Mouse (Mus musculus) urinary bladder, postnatal 4 days (tissue): Measurements from ENCODE around the gene BC055324.
"Not testable (repeated sequence)": the region's sequence is repeated elsewhere in the genome, so short reads cannot be mapped to it uniquely, and the experiment has no call there.

ENCODE experiments used
- DNase-seq, 2 experiments: peaks; one replicate each; pipeline ENCODE4 v3.0.0; 2021 to 2022; ENCODE audit warnings: low spot score in 2 of 2

Gene BC055324

DNA sequence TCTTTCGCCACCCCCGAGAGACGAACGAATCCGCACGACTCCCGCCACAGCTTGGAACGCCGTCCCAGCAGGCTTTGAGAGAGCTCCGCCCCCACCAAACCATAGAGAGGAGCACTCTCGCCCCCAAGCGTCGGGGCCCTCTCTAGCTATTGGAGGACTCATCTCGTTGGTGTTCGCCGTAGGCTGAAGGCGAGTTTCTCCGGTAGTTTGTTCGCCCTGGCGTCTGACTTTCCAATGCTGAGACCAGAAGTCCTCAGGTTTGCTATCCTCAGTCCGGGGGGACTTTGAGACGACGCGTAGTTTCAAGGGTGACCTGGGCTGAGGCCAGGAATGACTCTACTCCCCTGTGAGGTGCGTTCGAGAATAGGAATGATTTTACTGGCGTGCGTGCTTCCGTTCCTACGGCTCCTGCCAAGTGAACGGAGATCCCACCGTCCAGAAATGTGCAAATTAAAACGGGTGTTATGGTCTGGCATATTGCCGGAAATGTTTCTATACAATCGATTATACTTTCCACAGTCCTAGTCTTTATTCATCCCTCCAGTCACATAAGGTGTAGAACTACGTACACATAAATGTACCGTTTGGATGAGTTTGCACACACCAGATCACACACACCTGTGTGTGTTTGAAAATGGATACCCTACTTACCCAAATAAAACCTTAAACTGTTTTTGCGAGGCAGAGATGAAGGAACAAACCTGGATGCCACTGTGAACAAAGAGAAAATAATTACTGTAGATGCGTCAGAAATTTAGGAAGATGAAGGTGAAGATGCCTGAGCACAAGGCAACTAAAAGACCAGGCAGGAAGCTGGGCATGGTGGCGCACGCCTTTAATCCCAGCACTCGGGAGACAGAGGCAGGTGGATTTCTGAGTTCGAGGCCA, at the start of gene BC055324, which contains the start of gene Mettl18:
TSS of gene BC055324 (minus strand) at position 76 of the 888 bp plus-strand sequence.
TSS of gene Mettl18 (plus strand) at position 169 of the 888 bp plus-strand sequence.
- DNase-seq: peak; percentile 81 to 86

DNA sequence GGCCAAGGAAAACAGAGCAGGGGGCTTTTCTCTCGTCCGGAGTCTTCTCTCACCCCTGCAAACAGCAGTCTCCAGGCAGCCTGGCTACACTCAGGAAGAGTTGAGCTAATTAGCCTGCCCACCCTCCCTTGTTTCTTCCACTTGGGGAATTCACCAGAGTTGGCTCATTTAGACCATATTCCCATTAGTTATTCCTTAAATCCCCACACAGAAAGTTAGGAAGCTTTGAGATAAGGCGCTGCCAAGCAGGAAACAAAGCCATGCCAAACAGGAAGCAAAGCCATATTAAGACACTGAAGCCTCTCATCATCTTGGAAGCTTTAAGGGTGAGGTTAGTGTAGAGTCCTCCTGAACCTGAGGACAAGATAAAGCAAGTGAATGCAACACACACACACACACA, 49.0 kb upstream of the BC055324 start:
- no peak for DNase-seq

DNA sequence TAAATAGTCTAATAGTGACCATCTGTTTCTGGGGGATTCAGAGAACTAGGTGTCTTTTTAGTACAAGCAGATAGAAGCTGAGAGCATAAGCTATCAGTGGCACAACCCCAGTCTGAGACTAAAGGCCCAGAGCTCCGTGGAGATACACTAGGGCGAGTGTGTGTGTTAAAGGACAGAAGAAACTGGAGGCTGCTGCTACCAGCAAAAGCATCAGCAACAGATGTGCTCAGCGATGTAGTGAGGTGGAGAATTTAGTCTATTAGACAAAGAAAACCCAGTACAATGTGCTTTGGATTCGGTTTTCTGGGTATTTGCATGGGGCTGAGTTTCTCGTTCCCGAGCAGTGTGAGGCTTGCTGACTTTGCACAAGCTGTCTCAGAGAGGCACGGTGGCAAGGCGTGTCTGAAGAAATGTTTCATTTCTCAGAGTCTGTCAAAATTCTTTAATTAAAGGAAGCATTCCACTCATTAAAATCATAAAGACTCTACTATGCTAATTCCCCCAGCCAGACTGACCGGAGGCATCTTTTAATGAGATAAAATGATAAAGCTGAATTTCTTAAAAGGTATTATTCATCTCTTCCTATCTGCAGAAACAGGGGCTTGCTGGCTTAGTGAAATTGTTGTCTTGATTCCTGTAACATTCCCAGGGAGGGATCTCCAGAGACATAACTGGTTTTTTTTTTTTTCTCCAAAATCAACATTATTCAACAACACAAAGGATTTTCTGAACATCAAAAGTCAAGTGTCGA, 46.0 kb upstream of the BC055324 start:
- DNase-seq: no peak

DNA sequence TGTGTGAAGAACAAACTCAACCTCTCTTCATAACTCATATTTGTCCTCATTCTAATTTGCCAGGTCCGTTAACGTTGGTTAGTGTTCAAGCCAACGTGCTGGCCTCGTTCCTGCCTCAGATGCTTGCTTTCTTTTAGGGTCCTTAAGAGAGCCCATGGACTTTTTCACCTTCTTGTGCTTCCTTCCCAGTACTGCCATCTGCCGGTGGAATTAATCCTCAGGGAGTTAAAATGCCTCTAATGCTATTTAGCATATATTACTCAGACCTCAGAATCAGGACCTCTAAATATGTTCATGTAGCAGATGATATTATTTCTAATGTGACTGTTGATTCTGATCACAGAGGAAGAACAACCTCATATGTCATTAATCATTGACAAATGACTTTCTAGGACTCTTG, 32.8 kb upstream of the BC055324 start:
- no peak for DNase-seq

DNA sequence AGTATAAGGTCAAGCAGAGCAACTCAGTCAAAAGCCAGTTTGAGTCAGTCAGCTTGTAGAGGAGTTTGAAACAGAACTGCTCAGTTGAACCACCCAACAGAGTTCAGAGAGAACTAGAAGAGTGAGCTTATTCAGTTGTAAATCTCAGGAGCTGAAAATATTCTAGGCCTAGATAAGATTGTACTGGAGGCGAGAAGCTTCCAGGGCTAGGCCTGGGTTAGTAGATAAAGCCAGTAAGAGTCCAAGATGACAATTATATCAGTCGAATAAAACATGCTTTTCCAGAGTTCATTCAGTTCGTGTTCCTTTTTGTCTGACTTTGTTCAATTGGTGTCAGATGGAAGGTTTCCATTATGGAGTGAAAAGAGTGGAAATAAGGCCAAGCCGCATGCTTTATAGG, 31.1 kb upstream of the BC055324 start:
- DNase-seq: no peak

DNA sequence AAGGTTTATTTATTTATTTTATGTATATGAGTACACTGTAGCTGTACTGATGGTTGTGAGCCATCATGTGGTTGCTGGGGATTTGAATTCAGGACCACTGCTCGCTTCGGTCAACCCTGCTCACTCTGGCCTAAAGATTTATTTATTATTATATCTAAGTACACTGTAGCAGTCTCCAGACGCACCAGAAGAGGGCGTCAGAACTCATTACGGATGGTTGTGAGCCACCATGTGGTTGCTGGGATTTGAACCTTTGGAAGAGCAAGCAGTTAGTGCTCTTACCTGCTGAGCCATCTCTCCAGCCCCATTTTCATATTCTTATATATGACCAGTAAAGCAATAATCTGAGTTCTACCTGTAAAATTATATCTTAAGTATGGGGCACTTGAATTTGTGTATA, 27.5 kb upstream of the BC055324 start:
- DNase-seq: not testable (repeated sequence)

DNA sequence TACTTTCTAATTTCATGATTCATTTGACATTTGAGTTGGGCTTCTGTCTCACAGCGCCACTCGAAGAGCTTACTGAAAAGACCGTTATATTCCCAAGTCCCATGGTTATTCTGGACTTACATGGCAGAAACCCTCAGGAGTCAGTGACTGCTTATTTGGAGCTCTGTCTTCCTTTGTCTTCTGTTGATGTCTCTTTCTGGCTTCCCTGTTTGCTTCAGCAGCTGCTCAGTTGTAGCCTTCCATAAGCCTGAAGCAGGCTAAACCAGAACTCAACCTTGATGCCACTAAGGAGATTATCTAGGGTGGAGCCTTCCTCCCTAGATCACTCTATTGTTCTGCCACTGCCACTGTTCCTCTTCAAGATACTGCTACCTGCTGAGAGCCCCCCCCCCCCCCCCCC, 26.1 kb upstream of the BC055324 start:
- not testable (repeated sequence) for DNase-seq

DNA sequence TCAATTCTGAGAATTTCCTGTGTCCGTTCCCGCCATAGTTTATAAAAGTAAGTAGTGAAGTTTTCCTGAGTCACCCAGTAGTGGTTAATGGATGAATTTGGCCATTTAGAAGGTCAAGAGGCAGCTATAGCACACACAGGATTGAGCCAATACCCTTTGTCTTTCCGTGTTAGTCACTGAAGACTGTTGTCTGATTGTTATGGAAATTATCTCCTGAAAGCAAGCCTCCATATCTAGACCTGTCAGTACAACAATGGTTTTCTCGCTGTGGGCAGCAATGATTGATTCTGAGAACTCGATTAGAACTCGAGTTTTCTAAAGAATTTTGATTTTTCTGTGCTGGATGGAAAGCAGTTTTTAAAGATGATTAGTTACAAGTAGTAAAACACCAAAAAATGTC, 25.2 kb upstream of the BC055324 start:
- no peak for DNase-seq

DNA sequence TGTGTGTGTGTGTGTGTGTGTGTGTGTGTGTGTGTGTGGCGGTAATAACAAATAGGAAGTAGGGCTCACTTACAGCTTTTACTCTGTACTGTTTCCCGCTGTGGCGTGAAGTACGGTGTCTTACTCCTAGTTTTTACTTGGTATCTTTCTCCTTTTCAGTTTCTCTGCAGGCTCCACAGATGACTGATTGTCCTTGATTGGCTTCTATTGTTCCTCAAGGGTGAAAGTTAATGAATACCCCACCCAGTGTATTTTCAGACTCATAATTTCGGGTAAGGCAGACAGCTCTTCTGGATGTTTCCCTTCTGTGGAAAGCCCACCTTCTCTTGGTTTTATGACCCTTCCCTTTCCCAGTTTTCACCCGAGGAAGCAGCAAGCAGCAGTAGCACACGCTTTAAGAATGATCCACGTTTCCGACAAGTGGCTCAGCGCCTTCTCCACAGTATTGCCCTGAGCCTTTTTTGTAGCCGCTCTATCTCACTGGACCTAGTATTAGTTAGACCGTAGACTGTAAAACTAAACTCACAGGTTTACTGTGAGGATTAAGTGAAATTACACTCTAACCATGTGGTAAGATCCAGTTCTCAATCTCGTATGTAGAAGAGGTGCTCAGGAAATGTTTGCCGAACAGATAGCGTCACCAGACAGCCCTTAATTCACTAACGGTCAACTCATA, 23.8 kb upstream of the BC055324 start:
- no peak for DNase-seq

DNA sequence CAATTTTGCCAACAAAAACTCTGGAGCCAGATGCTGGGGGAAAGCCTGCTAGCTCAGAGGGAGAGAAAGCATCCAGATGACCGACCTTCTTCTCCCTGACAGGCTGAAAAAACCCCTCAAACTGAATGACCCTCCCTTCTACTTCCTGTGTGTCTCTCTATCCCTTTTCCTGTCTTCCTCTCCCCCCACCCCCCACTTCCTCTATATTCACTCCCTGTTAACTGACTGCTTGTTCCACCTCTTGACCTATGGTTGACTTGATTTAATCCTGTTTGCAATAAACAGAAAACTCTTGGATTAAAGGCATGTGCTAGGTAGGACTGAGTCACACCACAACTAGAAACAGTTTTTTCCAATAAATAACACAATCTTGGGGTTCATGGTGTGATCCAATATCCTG, 20.0 kb upstream of the BC055324 start:
- DNase-seq: no peak

DNA sequence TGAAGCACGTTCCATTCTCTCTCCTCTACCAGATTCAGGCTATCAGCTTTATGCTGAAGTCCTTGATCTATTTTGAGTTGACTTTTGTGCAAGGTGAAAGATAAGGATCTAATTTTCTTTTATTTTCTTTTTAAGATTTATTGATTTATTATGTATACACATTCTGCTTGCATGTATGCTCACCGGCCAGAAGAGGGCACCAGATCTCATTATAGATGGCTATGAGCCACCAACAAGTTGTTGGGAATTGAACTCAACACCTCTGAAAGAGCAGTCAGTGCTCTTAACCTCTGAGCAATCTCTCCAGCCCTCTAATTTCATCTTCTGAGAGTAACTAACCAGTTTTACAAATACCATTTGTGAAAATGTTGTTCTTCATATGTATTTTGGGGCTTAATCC, 14.6 kb upstream of the BC055324 start:
- DNase-seq: no peak

DNA sequence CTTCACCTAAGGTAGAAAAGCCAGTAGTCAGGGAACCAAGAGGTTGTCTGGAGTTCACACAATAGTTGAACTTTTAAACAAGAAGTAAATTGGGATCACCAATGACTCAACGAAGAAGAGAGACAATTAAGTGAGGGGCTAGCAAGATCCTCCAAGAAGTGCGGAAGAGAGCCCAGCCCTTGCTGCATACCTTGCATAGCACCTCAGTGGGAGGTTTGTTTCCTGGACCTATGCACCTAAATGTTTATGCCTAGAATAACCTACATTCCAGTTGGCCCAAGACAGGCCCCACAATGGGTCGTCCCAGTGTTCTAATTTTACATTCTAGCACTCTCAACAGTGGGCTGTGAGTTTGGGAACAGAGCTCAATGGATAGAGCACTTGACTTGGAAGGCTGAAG, 9.7 kb upstream of the BC055324 start:
- no peak for DNase-seq

DNA sequence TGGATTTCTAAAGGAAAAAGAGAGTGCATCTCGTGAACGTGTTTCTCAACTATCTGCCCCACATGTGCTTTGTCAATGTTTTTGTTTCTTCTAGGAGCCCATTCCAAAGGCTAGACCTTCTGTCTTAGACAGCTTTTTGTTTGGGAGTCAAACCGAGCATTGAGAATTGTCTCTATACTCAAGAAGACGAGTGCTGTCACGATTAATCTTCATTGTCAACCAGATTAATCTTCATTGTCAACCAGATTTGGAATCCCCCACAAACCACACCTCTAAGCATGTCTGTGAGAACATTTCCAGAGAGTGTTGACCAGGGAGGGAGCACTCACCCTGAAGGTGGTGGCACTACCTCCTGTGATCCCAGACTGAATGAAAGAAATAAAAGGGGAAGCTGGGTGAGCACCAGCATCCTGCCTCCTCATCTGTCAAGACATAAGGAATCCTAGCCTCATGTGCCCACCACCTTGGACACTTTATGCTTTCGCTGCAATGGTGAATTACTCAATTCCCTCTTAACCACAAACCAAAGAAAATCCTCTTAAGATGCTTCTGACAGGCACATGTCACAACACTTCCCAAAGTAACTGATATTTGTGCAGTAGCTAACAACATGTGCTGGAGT, 7.3 kb upstream of the BC055324 start:
- DNase-seq: no peak

DNA sequence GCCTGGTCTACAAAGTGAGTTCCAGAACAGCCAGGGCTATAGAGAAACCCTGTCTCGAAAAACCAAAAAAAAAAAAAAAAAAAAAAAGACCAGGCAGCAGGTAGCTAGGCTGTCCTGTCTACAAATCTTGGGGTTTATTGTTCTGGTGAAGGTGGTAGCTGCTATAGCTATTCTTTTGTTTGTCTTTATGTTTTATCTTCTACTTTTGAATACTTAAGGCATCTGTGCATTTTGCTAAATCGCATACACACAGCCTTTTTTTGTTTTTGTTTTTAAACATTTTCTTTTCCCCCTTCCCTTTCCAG, 965 bp upstream of the BC055324 start:
- no peak for DNase-seq

DNA sequence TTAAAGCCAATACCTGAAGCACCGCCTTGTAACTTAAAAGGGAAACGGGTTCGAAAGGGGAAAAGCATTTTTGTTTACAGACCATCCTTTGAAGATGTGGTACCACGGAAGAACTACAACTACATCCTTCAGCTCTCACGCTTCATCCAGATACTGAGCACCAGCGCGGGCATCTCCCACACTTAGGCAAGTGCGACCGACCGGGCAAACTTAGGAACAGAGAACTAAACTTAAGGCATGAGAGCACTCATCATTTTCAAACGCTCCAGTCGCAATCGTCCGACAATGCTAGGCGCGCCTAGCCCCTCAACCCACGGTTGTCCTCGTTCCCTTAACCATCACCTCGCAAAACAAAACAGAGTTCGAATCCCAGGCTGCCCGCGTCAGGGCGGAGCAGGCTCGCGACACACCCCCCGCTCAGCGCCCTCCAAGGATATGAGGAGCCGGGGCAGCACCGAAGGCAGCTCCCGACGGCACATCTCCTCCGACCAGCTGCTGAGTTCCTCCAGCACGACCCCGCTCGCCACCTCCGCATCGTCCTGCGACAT, 349 bp downstream of the BC055324 start:
- no peak for DNase-seq

DNA sequence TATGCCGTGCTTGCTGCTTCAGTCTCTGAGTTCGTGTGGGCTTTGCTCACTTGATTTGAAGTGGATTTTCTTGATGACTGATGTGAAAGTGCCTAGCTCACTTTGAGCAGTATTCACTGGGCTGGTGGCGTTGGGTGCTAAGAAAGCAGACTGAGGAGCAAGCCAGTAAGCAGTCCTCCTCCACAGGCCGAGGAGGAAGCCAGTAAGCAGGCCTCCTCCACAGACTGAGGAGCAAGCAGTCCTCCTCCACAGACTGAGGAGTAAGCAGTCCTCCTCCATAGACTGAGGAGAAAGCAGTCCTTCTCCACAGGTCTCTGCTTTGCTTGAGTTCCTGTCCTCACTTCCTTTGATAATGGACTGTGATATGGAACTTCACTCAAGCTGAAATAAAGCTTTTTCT, 2.2 kb downstream of the BC055324 start:
- no peak for DNase-seq

DNA sequence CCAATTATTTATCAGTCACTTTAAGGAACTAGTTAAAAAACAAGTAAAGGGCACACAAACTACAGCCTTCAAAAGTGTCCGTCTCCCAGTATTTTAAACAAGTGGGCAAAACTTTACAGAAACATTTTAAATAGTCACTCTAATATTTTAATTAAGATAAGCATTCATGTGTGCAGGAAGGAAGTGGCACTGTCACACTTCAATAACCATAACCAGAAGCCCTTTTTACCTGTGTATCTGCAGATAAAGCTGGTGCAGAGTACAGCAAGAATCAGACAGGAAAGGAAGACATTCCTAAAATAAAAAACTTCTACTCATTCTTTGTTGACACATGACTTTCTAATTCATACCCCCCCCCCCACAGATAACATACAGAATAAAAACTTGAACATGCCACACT, 18.1 kb downstream of the BC055324 start:
- no peak for DNase-seq

DNA sequence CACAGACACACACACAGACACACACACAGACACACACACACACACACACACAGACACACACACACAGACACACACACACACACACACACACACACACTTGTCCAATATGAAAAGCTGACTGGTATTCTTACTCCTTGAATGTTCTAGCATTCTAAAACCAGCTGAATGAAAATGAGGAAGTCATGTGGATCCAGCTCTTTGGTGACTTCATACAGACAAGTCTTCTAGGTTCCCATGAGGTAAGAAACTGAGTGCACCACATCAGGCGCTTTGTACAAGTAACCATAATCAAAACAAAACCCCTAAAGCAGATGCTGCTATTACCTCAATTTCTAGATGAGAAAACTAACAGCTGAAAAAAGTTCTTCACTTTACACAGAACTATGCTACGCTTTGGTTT, 19.5 kb downstream of the BC055324 start:
- DNase-seq: no peak

DNA sequence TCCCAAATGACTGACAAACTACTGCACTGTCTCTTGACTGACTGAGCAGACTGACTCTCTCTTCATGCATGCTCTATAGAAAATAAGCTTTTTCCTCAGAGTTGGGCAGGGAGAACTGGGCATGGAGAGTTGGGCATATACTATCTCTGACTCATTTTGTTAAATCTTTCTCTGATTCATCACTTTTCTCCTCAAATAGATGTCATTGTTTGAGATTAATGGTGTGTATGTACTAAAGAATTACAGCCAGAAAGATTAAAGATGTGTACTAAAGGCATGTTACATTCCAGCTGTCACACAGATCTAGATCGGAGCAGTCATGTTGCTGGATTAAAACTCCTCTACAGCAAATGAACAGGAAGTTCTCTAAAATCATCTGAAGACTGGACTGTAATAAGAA, 20.1 kb downstream of the BC055324 start:
- DNase-seq: no peak

DNA sequence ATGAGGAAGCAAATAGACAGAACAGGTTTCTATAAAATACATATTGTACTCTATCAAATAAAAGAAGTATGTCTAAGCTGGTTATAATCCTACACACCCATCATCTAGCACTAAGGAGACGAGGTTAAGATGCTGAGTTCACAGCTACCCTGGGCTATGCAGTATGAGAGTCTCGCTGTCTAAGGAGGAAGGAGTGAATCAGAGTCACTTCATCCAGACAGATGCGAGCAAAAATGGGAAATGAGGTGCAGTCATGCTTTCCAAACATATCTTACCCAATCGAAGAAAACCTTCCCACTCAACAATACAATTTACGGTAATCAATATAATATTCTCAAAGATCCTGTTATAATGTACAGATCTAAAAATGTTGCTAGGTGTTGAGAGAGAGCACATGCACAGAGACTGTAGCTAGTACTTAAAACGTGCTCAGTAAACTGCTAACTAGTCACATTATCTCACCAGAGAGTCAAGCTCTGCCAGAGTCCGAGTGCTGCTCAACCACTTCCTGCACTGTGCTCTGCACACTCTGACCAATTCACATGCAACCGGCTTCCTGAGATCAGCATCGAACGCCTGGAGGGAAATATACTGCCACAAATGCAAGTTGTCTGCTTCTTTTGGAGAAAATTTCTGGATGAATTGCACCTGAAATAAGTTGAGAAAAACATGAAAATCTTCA, 30.4 kb downstream of the BC055324 start:
- no peak for DNase-seq

DNA sequence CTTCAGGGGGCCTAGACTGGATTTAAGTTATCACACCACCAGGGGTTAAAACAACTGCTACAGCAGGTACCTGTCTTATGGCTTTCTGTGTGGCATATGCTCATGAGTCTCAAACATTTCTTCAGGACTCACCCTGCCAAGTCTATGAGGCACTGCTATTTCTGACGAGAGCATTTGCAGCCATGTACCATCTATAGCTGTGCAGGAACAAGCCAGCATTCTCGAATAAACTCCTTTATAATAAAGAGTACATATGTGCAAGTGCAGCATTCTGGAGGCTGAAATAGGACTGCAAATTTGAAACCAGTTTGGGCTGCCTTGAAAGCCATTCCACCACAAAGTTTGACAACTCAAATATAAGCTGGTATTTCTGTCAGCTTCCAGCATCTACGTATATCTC, 36.6 kb downstream of the BC055324 start:
- DNase-seq: no peak
